Mouse (Mus musculus) embryonic facial prominence, embryonic 13.5 days (tissue): ENCODE measurements around the gene Mfsd11. TPM values are rescaled to one million over a fixed set of nuclear protein-coding genes. Genes with fewer than 3 reads are reported as not detected.

ENCODE experiments used
- ATAC-seq: fragments of 200-750 bp; cut with Nextera tagmentation; 2 replicates; pipeline ENCODE4 v1.8.0; 2017; ENCODE audit warnings: low read depth; ENCODE audit not compliant: insufficient number of reproducible peaks, insufficient read depth, low FRiP score, low TSS enrichment
- H3K27ac ChIP-seq: fragments of 300-500 bp; sonication (generic); 2 replicates; pipeline ENCODE4 v1.5.1; 2015; ENCODE audit warnings: moderate library complexity, mild to moderate bottlenecking, inconsistent platforms
- H3K27me3 ChIP-seq: fragments of 300-500 bp; sonication (generic); 2 replicates; pipeline ENCODE4 v1.6.1; 2015; ENCODE audit warnings: mild to moderate bottlenecking, inconsistent platforms
- H3K36me3 ChIP-seq: fragments of 300-500 bp; sonication (generic); 2 replicates; pipeline ENCODE4 v1.6.1; 2015; ENCODE audit warnings: mild to moderate bottlenecking, inconsistent platforms
- H3K4me1 ChIP-seq: fragments of 300-500 bp; sonication (generic); 2 replicates; pipeline ENCODE4 v1.6.1; 2015; ENCODE audit warnings: inconsistent platforms
- H3K4me2 ChIP-seq: fragments of 300-500 bp; sonication (generic); 2 replicates; pipeline ENCODE4 v1.6.1; 2015; ENCODE audit warnings: moderate library complexity, mild to moderate bottlenecking, inconsistent platforms
- H3K4me3 ChIP-seq: fragments of 300-500 bp; sonication (generic); 2 replicates; pipeline ENCODE4 v1.5.1; 2015; ENCODE audit warnings: mild to moderate bottlenecking, inconsistent platforms
- H3K9ac ChIP-seq: fragments of 300-500 bp; sonication (generic); 2 replicates; pipeline ENCODE4 v1.6.1; 2015; ENCODE audit warnings: mild to moderate bottlenecking, inconsistent platforms
- H3K9me3 ChIP-seq: fragments of 300-500 bp; sonication (generic); 2 replicates; pipeline ENCODE4 v1.6.1; 2016; ENCODE audit warnings: inconsistent platforms
- WGBS: fragments of 180-500 bp; shearing (Covaris S2); methylation state at CpG from one replicate; pipeline ENCODE4 v1.1.7; 2015; ENCODE audit warnings: mixed read lengths; 5-methylcytosine and 5-hydroxymethylcytosine counted together
- polyA plus RNA-seq: library from polyadenylated mRNA; unstranded; fragments of >200 nt; fragmentation: Nextera tagmentation; extraction: Ambion mirVana; gene quantifications from 2 replicates; pipeline ENCODE4 v1.2.1, GENCODE M21; 2015

The Mfsd11 gene
- polyA plus RNA-seq, 1 experiment from 2014 or later, result 45.6 TPM

GRCm38 (mm10) chr11:116869641-116870040, 17.4 kb downstream of the Mfsd11 start:
- H3K27ac ChIP-seq, result 0 out of 2 replicates have a peak overlapping the region, but pooled peaks have one; percentile 28
- H3K4me2 ChIP-seq, result no peak overlapping the region
- no peaks in the 10 kb centered on the region for H3K27me3 ChIP-seq
- WGBS, result 78% methylated on average over 4 of the region's 4 CpGs
- ATAC-seq, result no peak
- peaks cover 73% of the 10 kb centered on the region for H3K36me3 ChIP-seq
- no peak overlapping the region for H3K4me3 ChIP-seq
- peaks cover 9% of the 10 kb centered on the region; the same call in 1 of the 2 replicates for H3K4me1 ChIP-seq
- H3K9ac ChIP-seq, result no peak overlapping the region
- H3K9me3 ChIP-seq, result no peaks in the 10 kb centered on the region

- no peak overlapping the region for H3K4me3 ChIP-seq
- ATAC-seq, result no peak
- no peaks in the 10 kb centered on the region for H3K9me3 ChIP-seq
- no peak overlapping the region for H3K9ac ChIP-seq
- H3K27ac ChIP-seq, result no peak overlapping the region
- no peak overlapping the region for H3K4me2 ChIP-seq
- 62% methylated on average over 9 of the region's 9 CpGs for WGBS
- H3K36me3 ChIP-seq, result peaks cover 63% of the 10 kb centered on the region
- no peaks in the 10 kb centered on the region for H3K27me3 ChIP-seq
- peaks cover 9% of the 10 kb centered on the region; the same call in 1 of the 2 replicates for H3K4me1 ChIP-seq
These were observed 19.3 kb downstream of the Mfsd11 start for GRCm38 (mm10) chr11:116871538-116871937.

GRCm38 (mm10) chr11:116873987-116874386, 21.7 kb downstream of the Mfsd11 start:
- peak overlapping the region; percentile 18; the same call in 1 of the 2 replicates for H3K4me2 ChIP-seq
- no peaks in the 10 kb centered on the region for H3K9me3 ChIP-seq
- H3K4me3 ChIP-seq, result no peak overlapping the region
- H3K27me3 ChIP-seq, result no peaks in the 10 kb centered on the region
- H3K36me3 ChIP-seq, result peaks cover 44% of the 10 kb centered on the region
- 52% methylated on average over 20 of the region's 20 CpGs for WGBS
- no peak for ATAC-seq
- 0 out of 2 replicates have a peak overlapping the region, but pooled peaks have one; percentile 16 for H3K9ac ChIP-seq
- peaks cover 9% of the 10 kb centered on the region; the same call in 1 of the 2 replicates for H3K4me1 ChIP-seq
- H3K27ac ChIP-seq, result peak overlapping the region; percentile 68

- WGBS, result 90% methylated on average over 8 of the region's 8 CpGs
- Histone ChIP-seq H3K9me3 (no peaks in the 10 kb centered on the region), H3K4me2 (no peak overlapping the region), H3K9ac (no peak overlapping the region), H3K36me3 (peaks cover 21% of the 10 kb centered on the region), H3K4me1 (peaks cover 5% of the 10 kb centered on the region; the same call in 1 of the 2 replicates), H3K4me3 (no peak overlapping the region), H3K27ac (no peak overlapping the region), H3K27me3 (no peaks in the 10 kb centered on the region)
- ATAC-seq, result no peak
These were observed 26.2 kb downstream of the Mfsd11 start for GRCm38 (mm10) chr11:116878454-116878853.

- peaks cover 5% of the 10 kb centered on the region for H3K4me1 ChIP-seq
- H3K36me3 ChIP-seq, result peaks cover under 1% of the 10 kb centered on the region; the same call in 1 of the 2 replicates
- H3K27ac ChIP-seq, result no peak overlapping the region
- H3K4me3 ChIP-seq, result no peak overlapping the region
- no peaks in the 10 kb centered on the region for H3K9me3 ChIP-seq
- no peak overlapping the region for H3K4me2 ChIP-seq
- ATAC-seq, result no peak
- H3K9ac ChIP-seq, result no peak overlapping the region
- 62% methylated on average over 7 of the region's 7 CpGs for WGBS
- H3K27me3 ChIP-seq, result no peaks in the 10 kb centered on the region
These were observed 28.6 kb downstream of the Mfsd11 start for GRCm38 (mm10) chr11:116880839-116881238.

- H3K27ac ChIP-seq, result no peak overlapping the region
- H3K9me3 ChIP-seq, result no peaks in the 10 kb centered on the region
- no peak overlapping the region for H3K4me2 ChIP-seq
- H3K36me3 ChIP-seq, result no peaks in the 10 kb centered on the region
- no peaks in the 10 kb centered on the region for H3K27me3 ChIP-seq
- ATAC-seq, result no peak
- H3K9ac ChIP-seq, result no peak overlapping the region
- 51% methylated on average over 5 of the region's 5 CpGs for WGBS
- H3K4me3 ChIP-seq, result no peak overlapping the region
- peaks cover 10% of the 10 kb centered on the region for H3K4me1 ChIP-seq
These were observed 29.2 kb downstream of the Mfsd11 start for GRCm38 (mm10) chr11:116881440-116881839.

GRCm38 (mm10) chr11:116882446-116882845, 30.2 kb downstream of the Mfsd11 start:
- ATAC-seq, result no peak
- Histone ChIP-seq H3K9ac (no peak overlapping the region), H3K27me3 (no peaks in the 10 kb centered on the region), H3K9me3 (no peaks in the 10 kb centered on the region), H3K27ac (no peak overlapping the region), H3K4me1 (peaks cover 10% of the 10 kb centered on the region), H3K4me2 (no peak overlapping the region), H3K4me3 (no peak overlapping the region), H3K36me3 (no peaks in the 10 kb centered on the region)
- 86% methylated on average over 10 of the region's 10 CpGs for WGBS

- Histone ChIP-seq H3K36me3 (no peaks in the 10 kb centered on the region), H3K27me3 (no peaks in the 10 kb centered on the region; the same call in 1 of the 2 replicates), H3K9me3 (no peaks in the 10 kb centered on the region), H3K9ac (no peak overlapping the region), H3K27ac (no peak overlapping the region), H3K4me3 (no peak overlapping the region), H3K4me1 (peaks cover 10% of the 10 kb centered on the region), H3K4me2 (no peak overlapping the region)
- 79% methylated on average over 6 of the region's 6 CpGs for WGBS
- ATAC-seq, result no peak
These were observed 31.8 kb downstream of the Mfsd11 start for GRCm38 (mm10) chr11:116884061-116884460.

GRCm38 (mm10) chr11:116885275-116886151, 33.3 kb downstream of the Mfsd11 start:
- Histone ChIP-seq H3K9ac (peak overlapping the region; percentile 64), H3K4me1 (peaks cover 10% of the 10 kb centered on the region), H3K4me2 (peak overlapping the region; percentile 63), H3K27me3 (no peaks in the 10 kb centered on the region; the same call in 1 of the 2 replicates), H3K36me3 (no peaks in the 10 kb centered on the region), H3K27ac (no peak overlapping the region; the same call in 1 of the 2 replicates), H3K9me3 (no peaks in the 10 kb centered on the region), H3K4me3 (peak overlapping the region; percentile 36)
- ATAC-seq, result peak; percentile 61; the same call in 1 of the 2 replicates
- 6% methylated on average over 27 of the region's 28 CpGs for WGBS

- no peak overlapping the region for H3K4me2 ChIP-seq
- H3K27me3 ChIP-seq, result no peaks in the 10 kb centered on the region; the same call in 1 of the 2 replicates
- no peak overlapping the region for H3K27ac ChIP-seq
- peaks cover 10% of the 10 kb centered on the region for H3K4me1 ChIP-seq
- no peak for ATAC-seq
- H3K9me3 ChIP-seq, result no peaks in the 10 kb centered on the region
- no peak overlapping the region for H3K4me3 ChIP-seq
- no peaks in the 10 kb centered on the region for H3K36me3 ChIP-seq
- no peak overlapping the region for H3K9ac ChIP-seq
- 60% methylated on average over 5 of the region's 5 CpGs for WGBS
These were observed 34.9 kb downstream of the Mfsd11 start for GRCm38 (mm10) chr11:116887136-116887535.

GRCm38 (mm10) chr11:116893532-116894442, 41.5 kb downstream of the Mfsd11 start:
- WGBS, result 64% methylated on average over 19 of the region's 19 CpGs
- no peak overlapping the region for H3K4me2 ChIP-seq
- peaks cover 4% of the 10 kb centered on the region for H3K4me1 ChIP-seq
- no peak for ATAC-seq
- H3K27ac ChIP-seq, result no peak overlapping the region
- no peak overlapping the region for H3K4me3 ChIP-seq
- peak overlapping the region; percentile 27; the same call in 1 of the 2 replicates for H3K9ac ChIP-seq
- no peaks in the 10 kb centered on the region for H3K27me3 ChIP-seq
- no peaks in the 10 kb centered on the region for H3K9me3 ChIP-seq
- no peaks in the 10 kb centered on the region for H3K36me3 ChIP-seq
